Mouse (Mus musculus) right cerebral cortex, adult 2 months (tissue): Measurements from ENCODE around the gene Gm38655.

ENCODE experiments used
- DNase-seq, 2 experiments: peaks; one replicate each; pipeline ENCODE4 v3.0.0; 2021 to 2022; ENCODE audit warnings: low spot score in 2 of 2

Gm38655 gene

GRCm38 (mm10) chr17:25175411-25175810 is at the start of gene Gm38655:
Gene Gm38655, minus strand, starts transcription at chr17:25175471.
- no peak for DNase-seq

- DNase-seq: no peak
These were observed 49.4 kb upstream of the Gm38655 start for GRCm38 (mm10) chr17:25224586-25225222.

DNA sequence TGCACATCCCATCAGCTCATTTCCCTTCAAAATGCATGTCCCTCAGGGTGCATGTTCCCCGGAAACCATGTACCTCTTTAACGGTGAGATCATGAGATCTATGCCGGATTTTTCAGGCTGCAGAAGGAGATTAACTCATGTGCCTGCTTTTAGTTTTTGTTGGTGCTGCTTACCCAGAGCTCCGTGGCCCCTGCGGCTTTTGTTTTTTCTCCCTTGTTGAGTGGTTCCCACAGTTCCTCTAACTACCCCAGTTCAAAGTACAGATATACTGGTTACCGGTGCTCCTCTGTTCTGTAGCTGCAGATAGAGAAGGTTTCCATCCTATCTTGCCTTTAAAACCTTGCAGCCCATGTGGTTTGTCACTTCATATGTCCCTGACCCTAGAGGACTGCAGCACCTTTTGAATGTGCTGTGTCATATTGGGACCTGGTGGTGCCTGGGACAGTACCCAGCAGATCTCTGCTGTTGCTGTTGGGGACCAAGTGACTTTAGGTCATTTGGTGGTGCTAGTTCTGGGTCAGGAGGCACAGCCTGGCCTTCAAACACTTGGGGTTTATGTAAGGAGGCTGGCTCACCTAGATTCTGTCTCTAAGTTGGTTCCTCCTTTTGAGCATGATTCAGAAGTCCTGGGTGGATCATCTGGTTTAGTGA is 47.8 kb upstream of the Gm38655 start:
- no peak for DNase-seq

DNA sequence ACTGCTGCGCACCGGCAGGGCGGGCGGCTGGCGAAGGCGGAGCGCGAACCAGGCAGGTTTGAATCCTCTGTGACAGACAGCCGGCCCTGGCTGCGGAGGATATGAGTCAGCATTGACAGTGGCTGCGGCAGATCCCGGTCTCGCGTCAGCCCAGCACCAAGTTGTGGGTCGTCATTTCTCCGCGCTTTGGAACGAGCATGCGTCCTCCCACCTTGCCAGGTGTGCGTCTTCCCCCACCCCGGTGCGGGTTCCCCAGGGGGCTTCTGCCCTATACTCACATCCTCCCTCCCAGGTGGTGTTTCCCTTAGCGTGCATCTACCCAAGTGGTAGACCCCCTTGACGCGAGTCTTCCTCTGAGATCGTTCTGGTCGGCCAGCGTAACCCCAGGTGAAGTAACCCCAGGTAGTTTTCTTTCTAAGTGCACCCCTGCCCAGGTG is 47.3 kb upstream of the Gm38655 start:
- peak; percentile 46 to 55 for DNase-seq

- peak; percentile 56 to 64 for DNase-seq
These were observed 46.7 kb upstream of the Gm38655 start for GRCm38 (mm10) chr17:25221821-25222503.

DNA sequence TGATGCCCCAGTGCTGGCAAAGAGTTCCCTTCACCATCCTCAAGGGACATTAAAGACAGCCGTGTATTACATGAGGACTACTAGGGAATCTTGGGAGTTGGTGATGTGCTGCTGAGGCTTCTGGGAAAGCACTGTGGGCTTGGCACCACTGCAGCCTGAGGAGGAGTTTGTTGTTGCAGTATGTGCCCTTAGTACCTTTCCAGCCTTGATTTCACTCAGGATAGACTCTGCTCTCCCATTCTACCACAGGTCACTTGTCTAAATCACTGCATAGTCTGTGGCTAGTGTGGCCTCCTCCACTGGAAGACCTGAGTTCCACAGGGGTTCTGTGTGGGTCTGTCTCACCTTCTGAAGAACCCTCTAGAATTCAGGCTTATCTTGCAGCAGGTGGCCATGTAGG is 45.5 kb upstream of the Gm38655 start:
- no peak for DNase-seq

DNA sequence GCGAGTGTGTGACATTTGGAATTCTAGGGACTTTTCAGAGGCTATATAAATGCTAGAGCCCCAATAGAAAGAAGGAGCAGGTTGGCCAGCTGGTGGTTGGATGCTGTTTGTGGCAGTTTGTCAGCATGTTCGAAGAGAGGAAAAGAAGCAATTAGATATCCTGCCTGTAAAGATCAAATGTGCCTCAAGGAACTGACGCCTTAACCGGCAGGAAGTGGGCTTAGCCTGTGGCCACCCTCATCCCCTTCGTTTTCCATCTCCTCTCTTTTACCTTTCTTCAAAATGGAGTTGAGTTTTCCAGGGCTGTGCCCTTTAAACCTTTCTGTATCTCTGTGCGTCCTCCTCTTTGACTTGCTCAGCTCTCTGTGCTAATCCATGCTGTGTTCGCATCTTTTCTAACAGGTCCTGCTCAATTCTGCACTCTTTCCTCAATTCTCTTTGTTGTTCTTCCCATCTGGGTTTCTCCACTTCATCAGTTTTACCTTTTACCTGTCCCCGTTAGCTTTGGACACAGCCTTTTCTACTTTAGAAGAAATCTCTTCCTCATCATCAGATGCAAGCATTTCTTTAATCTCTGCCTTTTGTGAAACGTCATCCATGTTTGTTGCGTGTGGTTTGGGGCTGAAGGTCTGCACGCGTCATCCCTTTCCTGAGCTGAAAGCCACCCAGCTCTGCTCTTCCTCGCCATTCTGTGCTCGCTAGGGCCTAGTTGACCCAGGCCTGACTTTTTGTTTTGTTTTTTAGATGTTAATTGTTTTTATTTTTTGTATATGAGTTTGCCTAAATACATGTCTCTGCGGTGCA is 44.4 kb upstream of the Gm38655 start:
- no peak for DNase-seq

DNA sequence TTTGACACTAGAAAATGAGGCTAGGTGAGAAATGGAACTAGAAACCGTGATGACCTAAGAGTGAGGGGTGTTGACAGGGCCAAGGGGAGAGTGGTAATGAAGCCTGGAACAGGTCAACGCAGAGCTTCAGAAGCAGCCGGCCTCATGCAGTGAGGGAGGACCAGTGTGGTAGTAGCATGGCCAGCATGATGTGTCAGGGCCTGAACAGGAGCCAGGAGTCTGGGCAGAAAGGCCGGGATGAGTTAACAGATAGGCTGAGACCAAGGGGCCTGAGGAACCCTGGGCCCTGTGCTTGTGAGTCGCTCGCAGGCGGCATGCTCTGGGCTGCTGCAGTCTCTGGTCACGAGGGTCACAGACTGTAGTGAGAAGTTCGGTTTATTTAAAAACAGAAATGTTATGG is 43.7 kb upstream of the Gm38655 start:
- DNase-seq: no peak

DNA sequence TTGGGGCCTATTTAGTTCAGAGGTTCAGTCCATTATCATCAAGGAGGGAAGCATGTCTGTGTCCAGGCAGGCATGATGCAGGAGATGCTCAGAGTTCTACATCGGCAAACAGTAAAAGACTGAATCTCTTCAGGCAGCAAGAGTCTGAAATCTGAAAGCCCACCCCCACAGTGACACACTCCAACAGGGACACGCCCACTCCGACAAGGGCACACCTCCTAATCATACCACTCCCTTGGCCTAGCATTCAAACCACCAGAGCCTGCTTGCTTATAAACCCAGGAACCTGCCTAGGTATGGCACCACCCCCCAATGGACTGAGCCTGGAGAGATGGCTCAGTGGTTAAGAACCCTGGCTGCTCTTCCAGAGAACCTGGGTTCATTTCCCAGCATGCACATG is 40.2 kb upstream of the Gm38655 start:
- DNase-seq: no peak

- DNase-seq: peak in 1 of 2 experiments; percentile 19
These were observed 36.4 kb upstream of the Gm38655 start for GRCm38 (mm10) chr17:25211705-25212104.

DNA sequence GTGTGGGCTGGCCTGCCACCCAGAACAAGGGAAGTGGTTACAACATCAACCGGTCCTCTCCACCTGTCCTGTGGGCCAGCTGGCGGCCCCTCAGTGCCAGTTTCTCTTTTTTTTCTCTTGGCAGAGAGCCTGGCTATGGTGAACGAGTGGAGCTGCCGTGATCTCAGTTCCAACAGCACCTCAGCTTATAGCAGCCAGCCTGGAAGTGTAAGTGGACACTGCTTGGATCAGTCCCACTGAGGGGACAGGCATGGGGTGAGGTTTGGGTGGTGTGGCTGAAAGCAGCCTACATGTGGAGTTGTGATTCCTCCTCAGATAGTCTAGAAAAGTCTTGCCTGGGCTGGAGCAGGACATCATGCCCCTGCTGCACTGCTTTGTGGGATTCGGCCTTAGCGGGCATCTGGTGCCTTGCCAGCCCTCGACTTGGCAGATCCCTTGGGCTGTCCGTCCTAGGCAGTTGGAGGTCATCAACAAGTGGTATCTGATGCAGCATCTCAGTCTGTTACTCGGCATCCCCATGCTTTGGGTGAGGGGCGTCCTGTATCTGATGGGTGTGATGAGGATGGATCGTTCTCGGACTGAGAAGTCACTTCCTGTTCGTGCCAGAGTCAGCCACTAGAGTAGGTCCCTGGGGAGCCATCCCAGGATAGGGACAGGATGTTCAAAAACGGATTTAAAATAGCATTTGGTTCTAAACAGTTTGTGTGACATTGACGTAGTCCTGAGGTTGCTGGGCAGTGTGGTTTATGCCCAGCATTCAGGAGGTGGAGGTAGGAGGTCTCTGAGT is 35.6 kb upstream of the Gm38655 start:
- no peak for DNase-seq

- no peak for DNase-seq
These were observed 34.7 kb upstream of the Gm38655 start for GRCm38 (mm10) chr17:25210006-25210405.

- no peak for DNase-seq
These were observed 27.1 kb upstream of the Gm38655 start for GRCm38 (mm10) chr17:25202401-25202800.

DNA sequence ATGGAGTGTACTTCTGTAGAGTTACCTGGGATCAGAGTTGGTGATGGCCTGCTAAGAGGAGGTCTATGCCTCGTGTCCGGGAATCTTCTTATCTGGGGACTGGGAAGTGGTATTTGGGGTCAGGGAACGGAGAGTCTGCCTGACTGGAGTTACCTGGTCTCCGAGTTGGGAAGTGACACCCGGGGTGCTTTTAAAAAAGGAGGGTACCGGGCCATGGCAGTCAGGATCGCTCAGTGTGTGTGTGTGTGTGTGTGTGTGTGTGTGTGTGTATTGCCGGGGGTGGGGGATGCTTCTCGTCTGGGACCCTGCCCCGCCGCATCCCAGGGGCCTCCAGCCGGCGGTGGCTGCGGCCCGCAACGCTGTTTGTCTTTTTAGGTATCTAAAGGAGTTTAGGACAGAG is 13.8 kb upstream of the Gm38655 start:
- DNase-seq: no peak

- DNase-seq: peak; percentile 60 to 67
These were observed 13.1 kb upstream of the Gm38655 start, which contains the start of gene Unkl for GRCm38 (mm10) chr17:25188150-25189031. Gene Unkl, plus strand, starts transcription at chr17:25188397.

- no peak for DNase-seq
These were observed 12.5 kb upstream of the Gm38655 start for GRCm38 (mm10) chr17:25187784-25188149.

GRCm38 (mm10) chr17:25184961-25185360 is 9.7 kb upstream of the Gm38655 start:
- DNase-seq: no peak

DNA sequence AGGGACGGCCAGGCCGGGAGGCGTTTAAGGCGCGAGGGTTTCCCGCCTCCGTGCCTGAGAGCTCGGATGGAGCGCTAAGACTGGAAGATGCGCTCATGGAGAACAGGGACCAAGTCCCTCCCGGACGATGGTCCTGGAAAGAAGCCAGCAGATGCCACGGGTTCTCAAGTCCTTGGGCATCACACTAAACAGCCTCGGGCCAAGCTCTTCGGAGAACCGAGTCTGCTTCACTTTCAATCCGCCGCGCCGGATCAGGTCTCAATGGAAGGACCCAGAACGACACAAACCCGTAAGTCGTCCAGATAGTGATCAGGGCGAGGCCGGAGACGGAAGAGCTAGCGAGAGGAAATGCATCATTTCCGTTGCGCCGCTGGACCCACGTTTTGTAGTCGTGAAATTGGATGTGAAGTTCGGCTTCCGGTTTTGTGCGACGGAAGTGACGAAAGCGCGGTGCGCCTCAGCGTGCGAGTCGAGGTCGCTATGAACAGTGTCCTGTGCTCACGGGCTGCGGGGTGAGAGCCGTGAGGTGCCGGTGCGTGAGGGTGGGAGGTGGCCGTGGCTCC is 8.9 kb upstream of the Gm38655 start, which contains the start of gene BC003965:
Gene BC003965, plus strand, starts transcription at position 426 of the 563 bp plus-strand sequence.
- peak; percentile 100 for DNase-seq

DNA sequence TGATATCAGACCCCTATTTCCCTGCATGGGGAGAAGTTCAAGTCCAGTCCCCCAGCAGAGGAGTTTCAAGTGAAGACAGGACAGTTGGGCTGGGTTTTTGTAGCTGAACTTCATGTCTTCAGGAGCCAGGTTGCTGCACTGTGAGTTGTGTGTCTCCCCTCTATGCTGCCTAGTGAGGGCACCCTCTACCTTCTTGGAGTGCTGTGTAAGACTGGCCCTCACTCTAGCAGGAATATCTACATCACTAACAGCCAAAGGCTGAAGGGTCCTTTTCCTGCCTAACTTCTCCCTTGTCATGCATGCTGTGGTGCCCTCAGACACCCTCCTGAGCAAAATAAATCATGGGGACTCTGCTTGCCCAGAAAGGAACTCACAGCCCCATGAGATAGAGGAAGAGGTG is 8.0 kb upstream of the Gm38655 start:
- no peak for DNase-seq

DNA sequence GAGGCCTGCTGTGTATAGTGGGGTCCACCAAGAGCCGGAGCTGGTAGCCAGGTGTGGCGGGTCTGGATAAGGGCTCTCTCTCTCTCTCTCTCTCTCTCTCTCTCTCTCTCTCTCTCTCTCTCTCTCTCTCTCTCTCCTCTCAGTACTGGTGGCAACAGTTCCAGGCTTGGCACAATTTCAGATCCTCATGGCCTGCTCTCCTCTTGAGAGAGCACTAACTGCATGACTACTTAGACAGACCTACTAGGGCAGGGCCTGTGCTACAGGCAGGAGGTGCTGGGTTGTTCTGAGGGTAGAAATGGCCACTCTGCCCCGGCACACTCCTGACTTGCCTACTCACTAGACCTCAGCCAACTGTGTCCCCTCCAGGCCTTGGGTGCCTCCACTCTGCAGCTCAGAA is 2.7 kb downstream of the Gm38655 start:
- DNase-seq: no peak
